Mouse (Mus musculus): ENCODE measurements around the gene Slc39a13. TPM values are rescaled to one million over a fixed set of nuclear protein-coding genes. Genes with fewer than 3 reads are reported as not detected.

Gene Slc39a13
- polyA plus RNA-seq, 1 experiment from 2014 or later: 20.3 TPM

- 30% methylated on average over 1 of the region's 1 CpGs for WGBS
- H3K4me3 ChIP-seq: no peak overlapping the region
- H3K36me3 ChIP-seq (replicated peaks): peaks cover 6% of the 10 kb centered on the region
- DNase-seq (ENCODE audit: low spot score): no peak
- no peaks in the 10 kb centered on the region for H3K27me3 ChIP-seq (replicated peaks; ENCODE audit: low read depth, poor library complexity, severe bottlenecking)
- no peaks in the 10 kb centered on the region for H3K9me3 ChIP-seq
- H3K27ac ChIP-seq (replicated peaks): no peak overlapping the region
- peaks cover 35% of the 10 kb centered on the region for H3K4me1 ChIP-seq
Measured at GRCm38 (mm10) chr2:91072092-91072491, 1.9 kb upstream of the Slc39a13 start.

GRCm38 (mm10) chr2:91071059-91071458 is 842 bp upstream of the Slc39a13 start:
- no peaks in the 10 kb centered on the region for H3K27me3 ChIP-seq (replicated peaks; ENCODE audit: low read depth, poor library complexity, severe bottlenecking)
- H3K27ac ChIP-seq (replicated peaks): peak overlapping the region; percentile 85
- no peak for DNase-seq (ENCODE audit: low spot score)
- H3K4me1 ChIP-seq: peaks cover 35% of the 10 kb centered on the region
- WGBS: 82% methylated on average over 10 of the region's 10 CpGs
- H3K4me3 ChIP-seq: peak overlapping the region; percentile 70
- H3K36me3 ChIP-seq (replicated peaks): peaks cover 16% of the 10 kb centered on the region
- H3K9me3 ChIP-seq: no peaks in the 10 kb centered on the region

- Histone ChIP-seq H3K4me3 (peak overlapping the region; percentile 70), H3K27ac (replicated peaks) (peak overlapping the region; percentile 85), H3K9me3 (no peaks in the 10 kb centered on the region), H3K27me3 (replicated peaks; ENCODE audit: low read depth, poor library complexity, severe bottlenecking) (no peaks in the 10 kb centered on the region), H3K4me1 (peaks cover 35% of the 10 kb centered on the region), H3K36me3 (replicated peaks) (peaks cover 31% of the 10 kb centered on the region)
- WGBS: 8% methylated on average over 14 of the region's 14 CpGs
- peak; percentile 67 for DNase-seq (ENCODE audit: low spot score)
Measured at GRCm38 (mm10) chr2:91069306-91070000, 764 bp downstream of the Slc39a13 start.

GRCm38 (mm10) chr2:91068872-91069165 is 1.4 kb downstream of the Slc39a13 start:
- WGBS: 48% methylated on average over 6 of the region's 6 CpGs

GRCm38 (mm10) chr2:91068162-91068871 is 1.9 kb downstream of the Slc39a13 start:
- Histone ChIP-seq H3K4me1 (peaks cover 35% of the 10 kb centered on the region), H3K9me3 (no peaks in the 10 kb centered on the region), H3K36me3 (replicated peaks) (peaks cover 42% of the 10 kb centered on the region), H3K27ac (replicated peaks) (peak overlapping the region; percentile 85; the same call in 1 of the 2 replicates), H3K4me3 (peak overlapping the region; percentile 70; the same call in 1 of the 2 replicates), H3K27me3 (replicated peaks; ENCODE audit: low read depth, poor library complexity, severe bottlenecking) (no peaks in the 10 kb centered on the region)
- DNase-seq (ENCODE audit: low spot score): no peak
- WGBS: 59% methylated on average over 13 of the region's 13 CpGs

More at GRCm38 (mm10) chr2:91068872-91069165, 1.4 kb downstream of the Slc39a13 start:
- H3K27ac ChIP-seq (replicated peaks): peak overlapping the region; percentile 85; the same call in 1 of the 2 replicates
- peak overlapping the region; percentile 70 for H3K4me3 ChIP-seq
- peaks cover 37% of the 10 kb centered on the region for H3K36me3 ChIP-seq (replicated peaks)
- DNase-seq (ENCODE audit: low spot score): no peak
- H3K4me1 ChIP-seq: peaks cover 35% of the 10 kb centered on the region
- H3K27me3 ChIP-seq (replicated peaks; ENCODE audit: low read depth, poor library complexity, severe bottlenecking): no peaks in the 10 kb centered on the region
- no peaks in the 10 kb centered on the region for H3K9me3 ChIP-seq

GRCm38 (mm10) chr2:91066455-91066854 is 3.8 kb downstream of the Slc39a13 start:
- 89% methylated on average over 3 of the region's 3 CpGs for WGBS
- Histone ChIP-seq H3K9me3 (no peaks in the 10 kb centered on the region), H3K27me3 (replicated peaks; ENCODE audit: low read depth, poor library complexity, severe bottlenecking) (no peaks in the 10 kb centered on the region), H3K27ac (replicated peaks) (no peak overlapping the region), H3K4me3 (no peak overlapping the region), H3K36me3 (replicated peaks) (peaks cover 61% of the 10 kb centered on the region), H3K4me1 (peaks cover 29% of the 10 kb centered on the region)
- DNase-seq (ENCODE audit: low spot score): no peak

- Histone ChIP-seq H3K9me3 (no peaks in the 10 kb centered on the region), H3K4me3 (no peak overlapping the region), H3K27me3 (replicated peaks; ENCODE audit: low read depth, poor library complexity, severe bottlenecking) (no peaks in the 10 kb centered on the region), H3K27ac (replicated peaks) (no peak overlapping the region), H3K36me3 (replicated peaks) (peaks cover 70% of the 10 kb centered on the region), H3K4me1 (peaks cover 21% of the 10 kb centered on the region)
- DNase-seq (ENCODE audit: low spot score): peak; percentile 43
- 50% methylated on average over 3 of the region's 3 CpGs for WGBS
Measured at GRCm38 (mm10) chr2:91065544-91065943, 4.7 kb downstream of the Slc39a13 start.

GRCm38 (mm10) chr2:91064211-91064610 is 6.0 kb downstream of the Slc39a13 start:
- Histone ChIP-seq H3K4me1 (peaks cover 11% of the 10 kb centered on the region), H3K9me3 (no peaks in the 10 kb centered on the region), H3K36me3 (replicated peaks) (peaks cover 83% of the 10 kb centered on the region), H3K27me3 (replicated peaks; ENCODE audit: low read depth, poor library complexity, severe bottlenecking) (no peaks in the 10 kb centered on the region), H3K4me3 (no peak overlapping the region), H3K27ac (replicated peaks) (no peak overlapping the region)
- DNase-seq (ENCODE audit: low spot score): no peak
- 86% methylated on average over 6 of the region's 6 CpGs for WGBS

- H3K9me3 ChIP-seq: no peaks in the 10 kb centered on the region
- H3K4me1 ChIP-seq: no peaks in the 10 kb centered on the region
- WGBS: 92% methylated on average over 16 of the region's 16 CpGs
- DNase-seq (ENCODE audit: low spot score): no peak
- H3K36me3 ChIP-seq (replicated peaks): peaks cover 92% of the 10 kb centered on the region
- H3K27me3 ChIP-seq (replicated peaks; ENCODE audit: low read depth, poor library complexity, severe bottlenecking): no peaks in the 10 kb centered on the region
- H3K27ac ChIP-seq (replicated peaks): no peak overlapping the region
- no peak overlapping the region for H3K4me3 ChIP-seq
Measured at GRCm38 (mm10) chr2:91062779-91063606, 7.2 kb downstream of the Slc39a13 start.

GRCm38 (mm10) chr2:91061849-91062481 is 8.3 kb downstream of the Slc39a13 start:
- 89% methylated on average over 6 of the region's 6 CpGs for WGBS
- Histone ChIP-seq H3K36me3 (replicated peaks) (peaks cover 99% of the 10 kb centered on the region), H3K27ac (replicated peaks) (no peak overlapping the region), H3K27me3 (replicated peaks; ENCODE audit: low read depth, poor library complexity, severe bottlenecking) (no peaks in the 10 kb centered on the region), H3K9me3 (no peaks in the 10 kb centered on the region), H3K4me3 (no peak overlapping the region), H3K4me1 (no peaks in the 10 kb centered on the region)
- DNase-seq (ENCODE audit: low spot score): no peak

- Histone ChIP-seq H3K4me1 (no peaks in the 10 kb centered on the region; the same call in 1 of the 2 replicates), H3K27ac (replicated peaks) (no peak overlapping the region), H3K36me3 (replicated peaks) (peaks cover 99% of the 10 kb centered on the region), H3K4me3 (no peak overlapping the region), H3K9me3 (no peaks in the 10 kb centered on the region), H3K27me3 (replicated peaks; ENCODE audit: low read depth, poor library complexity, severe bottlenecking) (no peaks in the 10 kb centered on the region)
- 78% methylated on average over 10 of the region's 10 CpGs for WGBS
- DNase-seq (ENCODE audit: low spot score): peak; percentile 63
Measured at GRCm38 (mm10) chr2:91060544-91061355, 9.5 kb downstream of the Slc39a13 start.

Measured in embryonic facial prominence, embryonic 10.5 days (tissue).